Mouse (Mus musculus): ENCODE data around the gene Dnah8. TPM values are rescaled to one million over a fixed set of nuclear protein-coding genes. Genes with fewer than 3 reads are reported as not detected.

The Dnah8 gene
- polyA plus RNA-seq, 1 experiment from 2014 or later, result 0.35 TPM

DNA sequence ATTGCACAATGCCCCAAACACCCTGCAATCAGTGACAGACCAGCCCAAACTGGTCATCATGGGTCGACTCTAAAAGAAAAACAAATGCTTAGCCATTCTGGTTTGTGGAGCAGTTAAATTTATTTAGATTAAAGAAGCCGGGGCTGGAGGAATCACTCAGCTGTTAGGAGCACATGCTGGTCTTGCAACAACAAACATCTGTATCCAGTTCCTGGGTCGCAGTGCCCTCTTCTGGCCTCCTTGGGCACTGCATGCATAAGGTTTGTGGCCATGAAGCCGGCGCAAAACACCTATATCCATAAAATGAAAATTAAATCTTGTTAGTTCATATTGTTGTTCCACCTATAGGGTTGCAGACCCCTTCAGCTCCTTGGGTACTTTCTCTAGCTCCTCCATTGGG lies 57.5 kb downstream of the Dnah8 start:
- H3K27ac ChIP-seq (ENCODE audit: low read depth, low read length), result no peak overlapping the region
- no peaks in the 10 kb centered on the region for H3K27me3 ChIP-seq (replicated peaks; ENCODE audit: control insufficient read depth, insufficient read depth, low read length)
- 21% methylated on average over 5 of the region's 5 CpGs for WGBS
- H3K4me3 ChIP-seq (ENCODE audit: low read depth, low read length), result no peak overlapping the region
- H3K4me2 ChIP-seq (replicated peaks; ENCODE audit: low read depth), result no peak overlapping the region
- TF ChIP-seq CTCF (IDR thresholded peaks at IDR 0.05; ENCODE audit: low read depth), result peak; percentile 84
- H3K9me3 ChIP-seq (ENCODE audit: control insufficient read depth), result no peaks in the 10 kb centered on the region
- H3K4me1 ChIP-seq (replicated peaks; ENCODE audit: control insufficient read depth, insufficient read depth, low read length), result no peaks in the 10 kb centered on the region
- no peak overlapping the region for H3K9ac ChIP-seq (ENCODE audit: low read depth, low read length)
- no peaks in the 10 kb centered on the region for H3K36me3 ChIP-seq (ENCODE audit: control insufficient read depth, insufficient read depth)
- no peak for ATAC-seq

DNA sequence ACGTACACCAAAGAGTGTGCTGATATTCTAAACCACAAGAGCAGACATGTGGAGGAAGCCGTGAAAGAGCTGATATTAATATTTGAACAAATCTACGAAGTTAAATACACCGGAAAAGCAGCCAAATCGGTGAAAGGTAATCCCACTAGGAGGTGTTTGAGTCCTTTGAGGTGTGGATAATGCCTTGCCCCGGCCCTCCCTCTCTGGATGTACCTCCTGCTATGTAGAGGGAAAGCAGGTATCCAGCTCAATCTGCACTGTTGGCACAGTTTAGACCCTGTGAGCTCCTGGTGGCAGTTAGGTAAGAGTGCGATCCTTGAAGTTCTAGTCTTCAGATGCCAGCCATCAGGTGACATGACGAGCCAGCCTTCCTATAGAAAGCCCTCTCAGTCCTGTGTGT lies 66.0 kb downstream of the Dnah8 start:
- Histone ChIP-seq H3K27me3 (replicated peaks; ENCODE audit: control insufficient read depth, insufficient read depth, low read length) (no peaks in the 10 kb centered on the region), H3K4me3 (ENCODE audit: low read depth, low read length) (no peak overlapping the region), H3K4me1 (replicated peaks; ENCODE audit: control insufficient read depth, insufficient read depth, low read length) (no peaks in the 10 kb centered on the region), H3K27ac (ENCODE audit: low read depth, low read length) (no peak overlapping the region), H3K36me3 (ENCODE audit: control insufficient read depth, insufficient read depth) (no peaks in the 10 kb centered on the region), H3K9ac (ENCODE audit: low read depth, low read length) (no peak overlapping the region), H3K4me2 (replicated peaks; ENCODE audit: low read depth) (no peak overlapping the region), H3K9me3 (ENCODE audit: control insufficient read depth) (no peaks in the 10 kb centered on the region)
- no peak for TF ChIP-seq CTCF (IDR thresholded peaks at IDR 0.05; ENCODE audit: low read depth)
- no peak for ATAC-seq
- 88% methylated on average over 8 of the region's 8 CpGs for WGBS

DNA sequence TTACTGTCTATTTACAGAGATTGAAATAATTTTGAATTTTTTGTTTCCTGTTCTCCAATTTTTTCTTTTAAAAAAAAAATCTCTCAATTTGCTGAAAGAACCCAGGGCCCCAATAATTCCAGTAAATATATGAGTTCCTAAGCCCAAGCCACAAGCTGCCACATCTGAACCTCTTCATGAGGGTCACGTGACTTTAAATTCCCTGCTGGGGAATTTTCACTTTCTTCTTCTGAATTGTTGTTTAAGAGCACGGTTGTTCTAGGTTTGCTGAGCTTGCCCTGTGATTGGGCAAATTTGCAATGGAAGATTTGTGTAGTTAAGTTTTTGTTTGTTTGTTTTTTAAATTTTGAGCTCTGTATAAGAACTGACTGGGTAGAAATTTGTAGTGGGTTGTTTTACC lies 67.3 kb downstream of the Dnah8 start:
- Histone ChIP-seq H3K27me3 (replicated peaks; ENCODE audit: control insufficient read depth, insufficient read depth, low read length) (no peaks in the 10 kb centered on the region), H3K4me3 (ENCODE audit: low read depth, low read length) (no peak overlapping the region), H3K36me3 (ENCODE audit: control insufficient read depth, insufficient read depth) (no peaks in the 10 kb centered on the region), H3K9ac (ENCODE audit: low read depth, low read length) (no peak overlapping the region), H3K27ac (ENCODE audit: low read depth, low read length) (no peak overlapping the region), H3K9me3 (ENCODE audit: control insufficient read depth) (no peaks in the 10 kb centered on the region), H3K4me1 (replicated peaks; ENCODE audit: control insufficient read depth, insufficient read depth, low read length) (no peaks in the 10 kb centered on the region), H3K4me2 (replicated peaks; ENCODE audit: low read depth) (no peak overlapping the region)
- 63% methylated on average over 2 of the region's 2 CpGs for WGBS
- ATAC-seq, result no peak
- TF ChIP-seq CTCF (IDR thresholded peaks at IDR 0.05; ENCODE audit: low read depth), result no peak

DNA sequence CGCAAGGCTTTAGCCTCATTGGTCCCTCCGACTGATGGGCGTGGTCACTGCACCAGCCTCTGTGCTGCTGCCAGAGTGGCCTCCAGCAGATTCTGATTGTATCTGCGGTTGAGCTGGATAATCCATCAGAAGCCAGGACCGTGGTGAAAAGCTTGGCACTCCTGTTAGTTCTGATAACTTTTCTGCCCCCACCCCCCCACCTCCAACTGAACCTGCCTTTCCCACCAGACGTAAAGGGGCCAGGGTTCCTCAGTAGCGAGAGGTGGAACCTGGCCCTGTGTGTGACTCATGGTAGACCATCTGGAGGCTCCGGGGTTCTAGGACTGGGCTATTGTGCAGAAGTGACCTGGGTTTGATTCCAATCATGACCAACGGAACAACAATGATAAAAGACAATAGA lies 70.1 kb downstream of the Dnah8 start:
- Histone ChIP-seq H3K9me3 (ENCODE audit: control insufficient read depth) (no peaks in the 10 kb centered on the region), H3K4me2 (replicated peaks; ENCODE audit: low read depth) (no peak overlapping the region), H3K4me1 (replicated peaks; ENCODE audit: control insufficient read depth, insufficient read depth, low read length) (no peaks in the 10 kb centered on the region), H3K27ac (ENCODE audit: low read depth, low read length) (no peak overlapping the region), H3K4me3 (ENCODE audit: low read depth, low read length) (no peak overlapping the region), H3K9ac (ENCODE audit: low read depth, low read length) (no peak overlapping the region), H3K36me3 (ENCODE audit: control insufficient read depth, insufficient read depth) (no peaks in the 10 kb centered on the region), H3K27me3 (replicated peaks; ENCODE audit: control insufficient read depth, insufficient read depth, low read length) (no peaks in the 10 kb centered on the region)
- TF ChIP-seq CTCF (IDR thresholded peaks at IDR 0.05; ENCODE audit: low read depth), result no peak
- ATAC-seq, result no peak
- WGBS, result 82% methylated on average over 9 of the region's 9 CpGs

DNA sequence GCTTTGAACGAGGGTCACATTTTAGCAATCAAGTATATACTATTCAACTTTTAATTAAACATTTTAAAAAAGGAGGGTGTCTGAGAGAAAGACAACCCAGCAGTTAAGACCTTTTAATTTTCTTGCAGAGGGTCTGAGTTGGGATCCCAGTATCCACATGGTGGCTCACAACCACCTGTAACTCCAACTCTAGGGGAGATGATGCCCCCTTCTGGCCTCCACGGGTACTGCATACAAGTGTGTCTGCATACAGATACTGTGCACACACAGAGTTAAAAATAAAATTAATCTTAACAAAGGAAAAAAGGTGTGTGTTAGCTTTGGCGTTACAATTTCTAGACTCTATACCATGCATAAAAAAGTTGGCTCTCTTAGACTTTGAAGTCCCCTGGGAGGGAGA lies 90.6 kb downstream of the Dnah8 start:
- Histone ChIP-seq H3K4me3 (ENCODE audit: low read depth, low read length) (no peak overlapping the region), H3K36me3 (ENCODE audit: control insufficient read depth, insufficient read depth) (no peaks in the 10 kb centered on the region), H3K9me3 (ENCODE audit: control insufficient read depth) (no peaks in the 10 kb centered on the region), H3K27me3 (replicated peaks; ENCODE audit: control insufficient read depth, insufficient read depth, low read length) (no peaks in the 10 kb centered on the region), H3K4me2 (replicated peaks; ENCODE audit: low read depth) (no peak overlapping the region), H3K27ac (ENCODE audit: low read depth, low read length) (no peak overlapping the region), H3K9ac (ENCODE audit: low read depth, low read length) (no peak overlapping the region), H3K4me1 (replicated peaks; ENCODE audit: control insufficient read depth, insufficient read depth, low read length) (no peaks in the 10 kb centered on the region)
- peak; percentile 51 for TF ChIP-seq CTCF (IDR thresholded peaks at IDR 0.05; ENCODE audit: low read depth)
- WGBS, result 67% methylated on average over 3 of the region's 3 CpGs
- no peak for ATAC-seq

DNA sequence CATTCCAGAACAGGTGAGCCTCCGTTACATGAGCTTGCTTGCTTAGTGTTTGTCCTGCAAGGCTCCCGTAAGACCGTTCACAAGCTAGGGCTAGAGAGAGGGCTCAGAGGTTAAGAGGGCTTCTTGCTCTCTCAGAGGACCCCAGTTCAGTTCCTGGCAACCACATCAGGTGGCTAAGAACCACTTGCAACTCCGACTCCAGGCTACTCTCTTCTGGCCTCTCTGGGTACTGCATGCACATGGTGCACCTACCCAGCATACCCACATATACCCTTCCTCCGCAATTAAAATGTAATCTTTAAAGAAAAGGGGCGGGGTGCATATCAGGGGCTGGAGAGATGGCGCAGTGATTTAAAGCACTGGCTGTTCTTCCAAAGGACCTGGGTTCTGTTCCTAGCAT lies 94.0 kb downstream of the Dnah8 start:
- H3K9me3 ChIP-seq (ENCODE audit: control insufficient read depth), result no peaks in the 10 kb centered on the region
- no peak overlapping the region for H3K9ac ChIP-seq (ENCODE audit: low read depth, low read length)
- no peak for ATAC-seq
- no peak overlapping the region for H3K4me2 ChIP-seq (replicated peaks; ENCODE audit: low read depth)
- H3K4me1 ChIP-seq (replicated peaks; ENCODE audit: control insufficient read depth, insufficient read depth, low read length), result no peaks in the 10 kb centered on the region
- H3K36me3 ChIP-seq (ENCODE audit: control insufficient read depth, insufficient read depth), result no peaks in the 10 kb centered on the region
- H3K27me3 ChIP-seq (replicated peaks; ENCODE audit: control insufficient read depth, insufficient read depth, low read length), result no peaks in the 10 kb centered on the region
- 88% methylated on average over 7 of the region's 7 CpGs for WGBS
- TF ChIP-seq CTCF (IDR thresholded peaks at IDR 0.05; ENCODE audit: low read depth), result no peak
- no peak overlapping the region for H3K4me3 ChIP-seq (ENCODE audit: low read depth, low read length)
- H3K27ac ChIP-seq (ENCODE audit: low read depth, low read length), result no peak overlapping the region

DNA sequence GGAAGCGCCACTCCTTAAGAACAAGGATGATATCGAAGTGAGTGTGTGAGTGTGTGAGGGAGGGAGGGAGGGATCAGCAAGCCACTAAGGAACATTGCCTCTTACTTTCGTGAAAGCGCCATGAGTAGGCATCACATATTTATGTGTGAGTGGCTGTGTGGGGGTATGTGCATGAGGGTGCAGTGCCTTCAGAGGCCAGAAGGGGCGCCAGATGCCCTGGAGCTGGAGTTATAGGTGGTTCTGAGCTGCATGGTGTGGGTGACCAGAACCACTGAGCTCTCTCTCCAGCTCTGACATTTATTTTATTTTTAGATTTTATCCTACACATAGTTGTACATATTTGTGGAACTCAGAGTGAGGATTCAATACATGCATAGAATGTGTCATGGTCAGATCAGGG lies 94.9 kb downstream of the Dnah8 start:
- no peak overlapping the region for H3K4me3 ChIP-seq (ENCODE audit: low read depth, low read length)
- H3K4me2 ChIP-seq (replicated peaks; ENCODE audit: low read depth), result no peak overlapping the region
- no peaks in the 10 kb centered on the region for H3K36me3 ChIP-seq (ENCODE audit: control insufficient read depth, insufficient read depth)
- H3K9ac ChIP-seq (ENCODE audit: low read depth, low read length), result no peak overlapping the region
- H3K9me3 ChIP-seq (ENCODE audit: control insufficient read depth), result no peaks in the 10 kb centered on the region
- WGBS, result 85% methylated on average over 5 of the region's 5 CpGs
- H3K4me1 ChIP-seq (replicated peaks; ENCODE audit: control insufficient read depth, insufficient read depth, low read length), result no peaks in the 10 kb centered on the region
- H3K27ac ChIP-seq (ENCODE audit: low read depth, low read length), result no peak overlapping the region
- H3K27me3 ChIP-seq (replicated peaks; ENCODE audit: control insufficient read depth, insufficient read depth, low read length), result no peaks in the 10 kb centered on the region
- TF ChIP-seq CTCF (IDR thresholded peaks at IDR 0.05; ENCODE audit: low read depth), result no peak; the same call in 1 of the 2 replicates
- no peak for ATAC-seq
